Mouse (Mus musculus) bone marrow macrophage, adult 2 months (primary cell): ENCODE measurements around the gene Zfp653. TPM values are rescaled to one million over a fixed set of nuclear protein-coding genes. Genes with fewer than 3 reads are reported as not detected.

ENCODE experiments used
- H3K27ac ChIP-seq: 2 replicates; pipeline ENCODE4 v1.5.1; 2012; ENCODE audit warnings: low read depth, low read length; ENCODE audit not compliant: insufficient read depth
- H3K4me1 ChIP-seq: 2 replicates; pipeline ENCODE4 v1.6.1; 2012; ENCODE audit warnings: low read length; ENCODE audit not compliant: control insufficient read depth, insufficient read depth
- H3K4me3 ChIP-seq: 2 replicates; pipeline ENCODE4 v1.5.1; 2012; ENCODE audit warnings: mild to moderate bottlenecking, low read length, moderate library complexity; ENCODE audit not compliant: insufficient read depth
- CTCF ChIP-seq: IDR thresholded peaks from 2 replicates; pipeline ENCODE4 v1.5.1; 2012; ENCODE audit warnings: low read depth, mild to moderate bottlenecking, low read length, moderate library complexity
- POLR2A ChIP-seq: IDR thresholded peaks from 2 replicates; pipeline ENCODE4 v1.6.1; 2012; ENCODE audit warnings: mild to moderate bottlenecking, low read depth, low read length, borderline replicate concordance
- polyA plus RNA-seq: library from polyadenylated mRNA; stranded (reverse); fragments of >200 nt; gene quantifications from 2 replicates; pipeline ENCODE4 v1.2.4, GENCODE M21; 2012; ENCODE audit not compliant: missing spikeins, insufficient read depth, insufficient read length

Zfp653 gene
- polyA plus RNA-seq, 1 experiment: 10.3 TPM

DNA sequence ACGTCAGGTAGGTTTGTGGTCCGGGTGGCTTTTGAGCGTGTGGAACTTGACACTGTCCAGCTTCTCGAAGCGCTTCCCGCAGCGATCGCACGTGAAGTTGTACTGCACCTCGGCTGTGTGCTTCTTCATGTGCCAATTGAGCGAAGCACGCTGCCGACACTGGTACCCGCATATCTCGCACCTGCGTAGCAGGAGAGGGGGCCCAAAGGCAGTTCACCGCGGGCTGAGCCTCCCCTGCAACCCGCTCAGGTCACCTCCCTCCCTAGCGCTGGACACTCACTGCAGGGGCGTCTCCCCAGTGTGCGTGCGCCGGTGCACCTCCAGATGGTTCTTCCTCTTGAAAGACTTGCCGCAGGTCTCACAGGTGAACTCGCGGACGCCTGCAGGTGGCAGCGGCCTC lies 15.5 kb downstream of the Zfp653 start:
- no peak overlapping the region for H3K27ac ChIP-seq
- TF ChIP-seq POLR2A: no peak
- TF ChIP-seq CTCF: no peak
- H3K4me1 ChIP-seq: peaks cover 5% of the 10 kb centered on the region
- H3K4me3 ChIP-seq: no peak overlapping the region

DNA sequence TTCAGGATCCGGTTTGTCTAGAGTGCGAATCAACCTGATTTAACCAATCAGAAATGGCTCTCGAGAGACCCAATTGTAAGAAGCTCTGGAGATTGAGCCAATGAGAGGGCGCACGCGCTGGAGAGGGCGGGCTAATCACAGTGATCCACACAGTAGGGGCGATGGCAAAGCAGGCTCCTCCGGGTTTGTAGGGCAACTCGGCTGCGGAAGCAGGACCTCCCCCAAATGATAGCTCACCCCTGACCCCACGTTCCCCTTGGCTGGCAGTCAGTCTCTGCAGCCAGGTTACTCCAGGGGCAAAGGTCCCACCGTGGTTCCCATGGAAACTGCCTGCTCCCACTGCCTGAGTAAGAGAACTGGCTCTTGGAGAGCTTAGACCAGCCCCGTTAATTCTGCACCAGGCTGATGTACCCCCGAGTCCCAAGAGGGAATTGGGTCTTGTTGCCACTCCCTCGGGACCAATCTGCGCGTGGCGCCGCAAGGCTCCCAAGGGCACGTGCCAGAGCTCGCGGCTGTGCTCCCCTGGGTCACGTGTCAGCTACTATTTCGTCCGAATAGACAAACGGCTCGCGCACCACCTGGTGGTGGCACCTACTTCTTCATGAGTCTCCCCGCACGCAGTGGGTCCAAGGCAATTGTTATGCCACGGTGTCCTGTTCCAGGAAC lies 16.6 kb downstream of the Zfp653 start:
- no peak overlapping the region for H3K27ac ChIP-seq
- peak overlapping the region; percentile 47 for H3K4me3 ChIP-seq
- H3K4me1 ChIP-seq: peaks cover 5% of the 10 kb centered on the region
- no peak for TF ChIP-seq POLR2A

DNA sequence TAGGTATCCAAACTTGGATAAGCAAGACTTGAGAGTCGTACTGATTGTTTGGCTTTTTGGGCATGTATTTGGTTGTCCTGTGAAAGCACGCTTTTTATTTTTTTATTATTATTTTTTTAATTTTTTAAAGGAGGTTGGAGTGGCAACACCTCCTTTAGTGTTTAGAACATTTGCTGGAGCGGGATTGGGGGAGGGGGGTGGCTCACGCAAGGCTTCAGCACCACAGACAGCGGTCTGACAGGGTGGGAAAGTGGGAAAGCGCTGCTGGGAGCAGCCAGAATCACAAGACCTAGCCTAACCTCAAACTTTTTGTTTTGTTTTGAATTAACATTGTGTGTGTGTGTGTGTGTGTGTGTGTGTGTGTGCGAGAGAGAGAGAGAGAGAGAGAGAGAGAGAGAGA lies 17.5 kb downstream of the Zfp653 start:
- H3K4me1 ChIP-seq: peaks cover 4% of the 10 kb centered on the region
- no peak overlapping the region for H3K4me3 ChIP-seq
- no peak overlapping the region for H3K27ac ChIP-seq
- TF ChIP-seq POLR2A (no peak), CTCF (no peak)

GRCm38 (mm10) chr9:22051958-22052254 lies 19.3 kb downstream of the Zfp653 start, which contains the start of gene Elavl3:
Gene Elavl3, minus strand, starts transcription at chr9:22052023.
- H3K4me1 ChIP-seq: peaks cover 2% of the 10 kb centered on the region; the same call in 1 of the 2 replicates
- no peak within 1 kb of the TSS for H3K4me3 ChIP-seq
- no peak within 1 kb of the TSS for H3K27ac ChIP-seq
- no peak for TF ChIP-seq POLR2A
- no peak for TF ChIP-seq CTCF

DNA sequence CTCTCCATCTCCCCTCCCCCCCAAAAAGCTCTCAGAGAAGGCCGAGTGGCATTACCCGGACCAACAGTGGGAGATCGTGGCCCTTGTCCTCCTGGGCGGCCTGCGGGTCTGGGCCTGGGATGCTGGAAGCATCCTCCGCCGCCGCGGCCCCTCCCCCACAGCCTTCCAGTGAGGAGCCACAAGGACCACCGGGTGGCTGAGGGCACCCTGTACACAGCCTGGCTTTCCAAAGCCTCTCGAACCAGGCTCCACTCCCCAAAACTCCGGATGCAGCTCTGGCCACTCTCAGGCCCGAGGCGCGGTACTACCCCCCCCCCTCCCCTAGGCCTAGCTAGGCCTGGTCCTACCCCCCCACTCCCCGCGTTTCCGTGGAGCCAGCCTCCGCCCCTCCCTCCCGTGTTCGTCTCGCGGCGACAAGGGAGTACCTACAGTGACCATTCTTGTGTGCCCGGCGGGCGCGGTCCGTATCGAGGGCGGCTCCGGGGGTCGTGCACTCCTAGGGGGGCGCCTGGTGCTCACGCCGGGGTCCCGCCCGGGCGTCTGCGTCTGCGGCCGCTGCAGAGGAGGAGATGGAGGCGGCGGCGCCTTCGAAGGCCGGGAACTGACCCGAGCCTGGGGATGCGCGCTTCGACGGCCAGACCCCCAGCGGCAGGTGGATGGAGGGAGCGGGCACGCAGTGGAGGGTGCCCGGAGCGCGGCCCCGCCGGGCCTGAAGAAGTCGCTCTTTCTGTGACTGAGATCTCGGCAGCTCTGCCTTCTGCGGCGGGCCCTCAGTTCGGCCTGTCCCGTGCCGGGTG lies 19.8 kb downstream of the Zfp653 start:
- Histone ChIP-seq H3K27ac (no peak overlapping the region), H3K4me1 (peaks cover 2% of the 10 kb centered on the region; the same call in 1 of the 2 replicates), H3K4me3 (no peak overlapping the region)
- TF ChIP-seq POLR2A (no peak), CTCF (no peak)

DNA sequence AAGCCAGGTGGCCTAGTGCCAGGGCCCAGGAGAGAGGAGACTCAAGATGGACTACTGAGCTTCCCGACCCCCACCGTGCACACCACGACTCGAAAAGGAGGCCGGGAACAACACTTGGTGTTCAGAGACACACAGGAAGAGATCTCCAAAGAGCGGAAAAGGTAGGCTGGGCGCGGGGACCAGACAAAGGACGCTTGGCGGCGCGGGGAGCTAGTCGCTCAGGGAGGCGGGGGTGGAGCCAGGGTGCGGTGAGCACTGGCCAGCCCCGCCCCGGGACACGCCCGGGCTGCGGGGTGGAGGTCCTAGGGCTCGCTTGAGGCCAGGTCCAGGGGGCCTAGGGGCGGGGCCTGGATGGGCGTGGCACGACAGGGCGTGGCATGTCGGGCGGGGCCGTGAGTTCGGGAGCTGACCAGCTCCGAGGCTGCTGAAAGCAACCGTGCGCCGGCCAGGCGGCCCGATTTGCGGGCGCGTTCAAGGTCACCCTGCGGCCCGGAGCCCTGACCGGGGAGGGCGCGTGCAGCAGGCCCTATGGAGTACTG lies 20.8 kb downstream of the Zfp653 start:
- no peak for TF ChIP-seq POLR2A
- no peak for TF ChIP-seq CTCF
- Histone ChIP-seq H3K27ac (no peak overlapping the region), H3K4me1 (peaks cover 2% of the 10 kb centered on the region; the same call in 1 of the 2 replicates), H3K4me3 (no peak overlapping the region; the same call in 1 of the 2 replicates)

DNA sequence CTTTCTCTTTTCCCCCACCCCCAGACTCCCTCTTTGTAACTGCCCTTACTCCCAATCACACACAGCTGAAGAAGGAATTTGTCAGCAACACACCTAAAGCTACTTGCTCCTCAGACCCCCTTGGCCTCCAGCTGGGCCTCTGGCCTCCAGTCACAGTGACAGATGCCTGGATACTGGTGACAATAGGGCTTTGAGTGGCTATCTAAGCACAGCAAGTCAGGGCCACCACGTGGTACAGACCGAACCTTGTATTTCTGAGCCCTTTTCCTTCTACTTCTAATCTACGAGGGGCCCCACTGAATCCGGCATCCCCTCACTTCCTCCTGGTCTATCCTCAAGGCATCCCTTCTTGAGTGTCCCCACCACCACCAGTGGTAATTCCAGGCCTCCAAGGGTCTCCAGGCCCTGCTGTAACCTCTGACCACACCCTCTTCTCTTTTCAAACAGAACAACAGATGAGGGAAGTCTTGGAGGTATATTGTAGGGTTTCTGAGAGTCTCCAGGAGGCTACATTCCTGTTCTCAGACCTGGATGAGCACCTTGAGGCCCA lies 21.4 kb downstream of the Zfp653 start:
- Histone ChIP-seq H3K4me3 (no peak overlapping the region), H3K4me1 (peaks cover 2% of the 10 kb centered on the region; the same call in 1 of the 2 replicates), H3K27ac (no peak overlapping the region)
- TF ChIP-seq POLR2A (no peak), CTCF (no peak)

DNA sequence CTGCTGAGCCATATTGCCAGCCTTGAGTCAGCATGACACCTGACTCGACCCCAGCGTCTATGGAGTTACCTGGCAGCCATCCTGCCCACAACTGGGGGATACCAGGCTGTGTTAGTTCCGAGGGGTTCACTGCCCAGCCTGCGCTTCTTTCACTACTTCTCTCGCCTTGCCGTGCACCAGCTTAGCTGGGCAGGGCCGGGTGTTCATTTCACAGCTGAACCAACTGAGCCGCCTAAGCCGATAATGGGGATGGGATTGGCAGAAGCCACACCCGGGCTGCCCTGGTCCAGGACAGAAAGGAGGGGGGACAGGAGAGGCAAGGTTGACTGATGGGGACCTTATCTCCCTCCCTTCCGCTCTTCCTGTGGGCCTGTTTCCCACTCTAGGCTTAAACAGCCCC lies 21.9 kb downstream of the Zfp653 start:
- H3K4me1 ChIP-seq: no peaks in the 10 kb centered on the region; the same call in 1 of the 2 replicates
- TF ChIP-seq POLR2A (no peak), CTCF (no peak)
- H3K4me3 ChIP-seq: no peak overlapping the region
- no peak overlapping the region for H3K27ac ChIP-seq

- Histone ChIP-seq H3K4me3 (no peak overlapping the region), H3K4me1 (no peaks in the 10 kb centered on the region), H3K27ac (no peak overlapping the region)
- no peak for TF ChIP-seq CTCF
- no peak for TF ChIP-seq POLR2A
Observed at GRCm38 (mm10) chr9:22047329-22047728, 23.8 kb downstream of the Zfp653 start.

- Histone ChIP-seq H3K4me1 (no peaks in the 10 kb centered on the region), H3K27ac (no peak overlapping the region), H3K4me3 (no peak overlapping the region)
- TF ChIP-seq CTCF: no peak
- TF ChIP-seq POLR2A: no peak
Observed at GRCm38 (mm10) chr9:22041832-22042231, 29.3 kb downstream of the Zfp653 start.
